Mouse (Mus musculus) adrenal gland, postnatal 36 days (tissue): ENCODE data around the gene Acap1. TPM values are rescaled to one million over a fixed set of nuclear protein-coding genes. Genes with fewer than 3 reads are reported as not detected.

ENCODE experiments used
- DNase-seq, 2 experiments: peaks; one replicate each; pipeline ENCODE4 v3.0.0; 2021; ENCODE audit warnings: mixed read lengths in 1 of 2
- microRNA-seq: library from miRNA; unstranded; fragments of <30 nt; microRNA quantifications from one replicate; pipeline ENCODE4 v1.2.0, GENCODE M21; 2021
- total RNA-seq, 2 experiments: library from RNA; stranded (reverse); gene quantifications; 2 replicates each; pipeline ENCODE4 v1.2.3; 2021

Acap1 gene
- total RNA-seq, 2 experiments from 2014 or later: 0.23 to 0.89 TPM

DNA sequence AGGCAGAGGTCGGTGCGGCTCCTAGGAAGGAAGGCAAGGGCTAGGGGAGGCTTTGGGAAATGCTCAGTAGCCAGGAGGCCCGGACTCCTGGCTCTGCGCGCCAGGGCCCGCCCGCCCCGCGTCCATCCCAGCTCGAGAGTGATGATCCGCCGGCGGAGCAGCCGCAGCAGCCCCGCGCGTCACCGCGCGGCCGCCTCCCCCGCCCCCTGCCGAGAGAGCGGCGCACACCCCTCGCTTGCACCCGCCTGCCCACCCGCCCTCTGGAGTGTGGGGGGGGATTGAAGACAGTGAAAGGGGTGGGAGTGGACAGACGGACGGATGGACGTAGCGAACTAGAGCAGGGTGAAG, 57.8 kb downstream of the Acap1 start, which contains the start of gene Nlgn2:
Gene Nlgn2, minus strand, starts transcription at position 181 of the 348 bp plus-strand sequence.
- peak; percentile 67 to 82 for DNase-seq

DNA sequence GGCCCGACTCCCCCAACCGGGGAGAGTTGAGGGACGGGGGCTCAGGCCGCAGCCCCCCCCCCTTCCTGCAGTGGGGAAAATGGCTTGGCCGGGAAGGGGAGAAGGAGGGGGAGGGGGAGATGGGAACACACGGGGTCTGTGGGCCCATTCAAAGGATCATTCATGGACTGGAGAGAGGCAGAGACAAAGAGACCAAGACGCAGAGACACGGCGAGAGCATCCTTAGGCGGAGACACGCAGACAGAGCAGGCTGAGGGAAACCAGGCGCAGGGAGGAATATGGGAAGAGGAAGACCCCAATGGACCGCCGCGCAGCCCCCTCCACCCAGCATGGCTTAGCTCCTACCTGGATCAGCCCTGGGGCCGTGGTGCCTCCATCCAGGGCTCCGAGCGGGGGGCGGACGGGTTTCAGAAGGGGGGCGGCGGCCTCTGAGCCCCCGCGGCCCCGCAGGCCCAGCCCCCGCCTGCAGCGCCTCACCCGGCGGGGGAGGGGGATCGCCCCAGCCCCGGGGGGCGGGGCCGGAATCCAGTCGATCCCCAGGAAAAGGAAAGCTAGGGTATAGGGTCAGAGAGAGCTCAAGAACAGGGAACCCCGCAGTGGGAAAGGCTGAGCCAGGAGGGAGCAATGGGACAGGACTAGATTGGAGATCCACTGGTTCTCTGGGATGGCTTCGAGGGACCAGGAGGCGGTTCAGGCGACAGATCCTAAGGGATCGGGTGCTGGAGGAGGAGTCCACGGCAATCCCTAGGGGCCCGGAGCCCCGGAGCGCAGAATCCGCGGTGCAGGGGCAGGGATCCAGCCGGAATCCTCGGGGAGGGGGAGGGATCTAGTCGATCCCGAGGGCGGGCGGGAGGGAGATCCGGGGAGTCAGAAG, 58.4 kb downstream of the Acap1 start:
- peak; percentile 20 to 64 for DNase-seq

DNA sequence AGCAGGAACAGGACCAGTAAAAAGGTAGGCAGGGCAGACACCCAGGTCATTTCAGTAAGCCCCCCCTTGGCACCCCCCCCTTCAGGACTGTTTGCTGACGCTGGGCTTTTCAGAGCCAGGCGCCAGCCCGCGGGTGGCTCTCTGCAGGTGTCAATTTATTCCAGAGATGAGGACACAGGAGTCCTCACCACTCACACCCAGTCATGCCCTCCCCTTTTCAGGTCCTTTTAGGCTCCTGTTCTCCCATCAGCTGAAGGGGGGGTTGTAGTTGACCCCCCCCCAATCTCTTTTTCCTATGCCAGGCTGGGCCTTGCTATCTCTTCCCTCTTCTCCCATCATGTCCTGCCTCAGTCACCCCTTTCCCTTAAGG, 59.4 kb downstream of the Acap1 start:
- DNase-seq: no peak

DNA sequence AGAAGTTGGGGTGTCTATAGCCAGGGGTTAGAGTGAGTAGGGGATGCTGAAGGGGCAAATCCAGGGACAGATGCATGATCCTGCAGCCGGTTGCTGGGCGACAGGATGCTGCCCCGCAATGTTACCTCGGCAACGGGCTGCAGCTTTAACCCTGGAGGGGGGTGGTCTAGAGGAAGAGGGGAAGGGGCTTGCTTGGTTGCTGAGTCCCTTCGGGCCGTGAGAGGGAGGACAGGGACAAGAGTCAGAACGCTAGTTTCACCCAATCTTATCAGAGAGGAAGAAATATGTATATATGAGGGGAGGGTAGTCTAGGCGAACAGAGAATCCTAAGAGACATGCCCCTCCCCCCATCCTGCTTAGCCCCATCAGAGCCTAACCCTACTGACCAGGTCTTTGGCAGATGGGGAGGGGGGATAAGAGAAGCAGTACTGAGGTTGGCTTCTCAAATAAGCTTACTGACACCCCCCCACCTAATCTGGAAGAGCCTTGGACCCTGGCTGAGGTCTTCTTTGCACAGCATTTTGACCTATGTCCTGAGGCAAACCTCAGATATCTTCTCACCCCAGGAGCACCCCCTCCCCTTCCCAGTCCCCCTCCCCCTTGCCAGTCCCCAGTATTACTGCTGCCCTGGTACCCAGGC, 59.9 kb downstream of the Acap1 start:
- DNase-seq: no peak

DNA sequence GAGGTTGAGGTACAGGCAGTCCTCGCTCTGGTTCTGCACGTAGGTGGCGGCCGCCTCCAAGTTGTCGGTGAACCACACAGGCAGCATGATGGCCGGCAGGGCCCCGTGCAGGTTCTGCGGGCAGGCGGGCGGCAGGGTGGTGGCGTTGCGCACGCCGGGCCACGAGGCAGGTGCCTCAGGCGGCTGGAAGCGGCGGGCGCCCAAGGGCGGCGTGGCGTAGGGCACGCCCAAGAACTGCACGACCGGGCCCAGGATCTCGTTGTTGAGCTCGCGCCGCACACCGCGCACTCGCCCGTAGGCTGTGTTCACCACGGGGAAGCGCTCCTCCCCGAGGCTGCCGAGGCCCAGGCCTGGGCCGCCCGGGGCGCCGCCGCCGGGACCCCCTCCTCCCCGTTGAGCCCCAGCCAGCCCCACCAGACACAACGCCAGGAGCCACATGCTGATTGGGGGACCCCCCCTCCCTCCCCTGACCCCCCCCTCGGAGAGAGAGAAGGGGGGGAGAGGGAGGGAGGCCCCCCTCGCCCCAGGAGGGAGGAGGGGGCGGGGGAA, 61.3 kb downstream of the Acap1 start:
- peak; percentile 53 to 60 for DNase-seq

DNA sequence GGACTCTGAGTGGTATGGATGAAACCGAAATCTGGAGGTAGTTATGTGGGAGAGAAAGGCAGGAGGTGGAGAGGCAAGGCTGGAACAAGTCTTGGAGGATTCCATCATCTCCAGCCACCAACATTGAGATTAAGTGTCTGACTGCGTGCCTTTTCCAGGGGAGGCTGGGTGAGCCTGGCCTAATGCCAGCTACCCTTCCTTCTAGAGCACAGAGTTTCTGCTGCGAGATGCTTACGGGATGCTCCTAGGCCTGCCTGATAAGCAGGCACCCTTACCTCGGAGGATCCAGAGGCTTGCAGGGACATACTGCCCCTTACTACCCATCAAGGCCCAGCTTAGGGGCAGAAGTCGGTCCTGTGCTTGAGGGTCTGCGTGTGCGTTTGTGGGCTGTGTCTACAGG, 61.8 kb downstream of the Acap1 start:
- DNase-seq: no peak

Small RNAs within 50 kb of the gene (microRNA-seq; reads per million reads assigned to microRNA genes)
- gene Mir6924: not detected

Other genes starting within 250 kb of the Acap1 start
- gene Sox15, start 240.2 kb downstream of the Acap1 start, total RNA-seq: not detected
- 100 to 1,000 TPM in 1 of 2 experiments, 10 to 100 TPM in 1; 91.4 to 126 TPM for gene Mpdu1, start 232.9 kb downstream of the Acap1 start, total RNA-seq
- 10 to 100 TPM; 20.1 to 28.6 TPM for gene Cd68, start 229.4 kb downstream of the Acap1 start, total RNA-seq
- 100 to 1,000 TPM; 678 to 712 TPM for gene Eif4a1, start 223.1 kb downstream of the Acap1 start, total RNA-seq
- 10 to 100 TPM; 70.6 to 80.4 TPM for gene Senp3, start 213.5 kb downstream of the Acap1 start, total RNA-seq
- gene Tnfsf13, start 209.8 kb downstream of the Acap1 start, total RNA-seq: 1 to 10 TPM; 1.7 to 2.5 TPM
- gene Tnfsf12, start 199.7 kb downstream of the Acap1 start, total RNA-seq: 10 to 100 TPM; 21.5 to 22.9 TPM
- gene Tnfsfm13, start 199.4 kb downstream of the Acap1 start, total RNA-seq: 1 to 10 TPM; 4.0 to 4.9 TPM
- 10 to 100 TPM; 86.4 to 90.3 TPM for gene Polr2a, start 136.9 kb downstream of the Acap1 start, total RNA-seq
- not detected for gene Slc35g3, start 133.6 kb downstream of the Acap1 start, total RNA-seq
- 10 to 100 TPM; 57.7 to 63.8 TPM for gene Zbtb4, start 129.6 kb downstream of the Acap1 start, total RNA-seq
- gene Chrnb1, start 99.6 kb downstream of the Acap1 start, total RNA-seq: 1 to 10 TPM; 1.1 to 1.8 TPM
- 1 to 10 TPM; 3.9 to 8.6 TPM for gene Fgf11, start 93.7 kb downstream of the Acap1 start, total RNA-seq
- under 1 TPM; 0.17 to 0.26 TPM for gene Tmem102, start 89.9 kb downstream of the Acap1 start, total RNA-seq
- not detected for gene Gm39566, start 80.2 kb downstream of the Acap1 start, total RNA-seq
- gene Spem2, start 77.1 kb downstream of the Acap1 start, total RNA-seq: not detected
- not detected for gene Spem1, start 73.4 kb downstream of the Acap1 start, total RNA-seq
- 10 to 100 TPM; 14.4 to 22.3 TPM for gene Nlgn2, start 57.8 kb downstream of the Acap1 start, total RNA-seq
- 100 to 1,000 TPM; 144 to 166 TPM for gene Tmem256, start 57.0 kb downstream of the Acap1 start, total RNA-seq
- 10 to 100 TPM; 49.3 to 50.4 TPM for gene Plscr3, start 49.2 kb downstream of the Acap1 start, total RNA-seq
- gene Tnk1, start 36.8 kb downstream of the Acap1 start, total RNA-seq: not detected
- not detected for gene Tmem95, start 17.5 kb downstream of the Acap1 start, total RNA-seq
- 1 to 10 TPM; 4.2 to 5.4 TPM for gene Kctd11, start 14.1 kb downstream of the Acap1 start, total RNA-seq
- 1 to 10 TPM in 1 of 2 experiments, under 1 TPM in 1; 0.46 to 1.4 TPM for gene 2810408A11Rik, start 5.4 kb upstream of the Acap1 start, total RNA-seq
- 10 to 100 TPM; 42.5 to 47.5 TPM for gene Neurl4, start 5.5 kb upstream of the Acap1 start, total RNA-seq
- gene Gps2, start 18.3 kb upstream of the Acap1 start, total RNA-seq: 10 to 100 TPM; 47.1 to 47.6 TPM
- 100 to 1,000 TPM; 619 to 640 TPM for gene Eif5a, start 26.4 kb upstream of the Acap1 start, total RNA-seq
- gene Ybx2, start 40.3 kb upstream of the Acap1 start, total RNA-seq: 10 to 100 TPM; 11.5 to 11.8 TPM
- gene Slc2a4, start 52.6 kb upstream of the Acap1 start, total RNA-seq: 10 to 100 TPM; 60.2 to 90.0 TPM
- 1 to 10 TPM in 1 of 2 experiments, not detected in 1; 1.2 TPM for gene Cldn7, start 69.2 kb upstream of the Acap1 start, total RNA-seq
- 100 to 1,000 TPM; 112 to 132 TPM for gene Ctdnep1, start 85.6 kb upstream of the Acap1 start, total RNA-seq
- 10 to 100 TPM; 66.4 to 80.3 TPM for gene Elp5, start 87.0 kb upstream of the Acap1 start, total RNA-seq
- gene Gabarap, start 95.6 kb upstream of the Acap1 start, total RNA-seq: 100 to 1,000 TPM; 421 to 450 TPM
- 10 to 100 TPM; 54.6 to 57.1 TPM for gene Phf23, start 100.2 kb upstream of the Acap1 start, total RNA-seq
- 10 to 100 TPM; 15.6 to 17.4 TPM for gene Dvl2, start 105.1 kb upstream of the Acap1 start, total RNA-seq
- gene Acadvl, start 119.9 kb upstream of the Acap1 start, total RNA-seq: 100 to 1,000 TPM; 543 to 557 TPM
- gene Dlg4, start 121.4 kb upstream of the Acap1 start, total RNA-seq: 10 to 100 TPM; 27.4 to 40.4 TPM
- gene Asgr1, start 158.5 kb upstream of the Acap1 start, total RNA-seq: under 1 TPM in 1 of 2 experiments, not detected in 1; 0.33 TPM
- gene Asgr2, start 197.1 kb upstream of the Acap1 start, total RNA-seq: 1 to 10 TPM in 1 of 2 experiments, under 1 TPM in 1; 0.60 to 2.1 TPM
- gene Mgl2, start 234.8 kb upstream of the Acap1 start, total RNA-seq: 1 to 10 TPM; 2.7 to 3.4 TPM